ENCODE assay signal across 10 mouse cellular contexts in genomic region chr11:96311097-96311496, GRCm38 (mm10). TPM values are rescaled to one million over a fixed set of nuclear protein-coding genes. Genes with fewer than 3 reads are reported as not detected.
DNase-seq lines count a peak whose midpoint lies in the region; ATAC-seq and TF ChIP-seq lines count a peak whose summit lies in the region.
"Had no signal": no experiment of that assay in that cellular context is flagged by ENCODE, and none has a peak within 500 bp of the region (broad histone marks: within the 10 kb centered on the region; RNA-seq: fewer than 3 reads in every experiment).

No protein-coding gene starts in this region.

- peaks cover 100% of the 10 kb centered on the region for H3K27me3 ChIP-seq in heart, embryonic 13.5 days (replicated peaks)
- no peaks in the 10 kb centered on the region for H3K27me3 ChIP-seq in intestine, embryonic 14.5 days (replicated peaks; ENCODE audit: control insufficient read depth, insufficient read depth, low read length)

- H3K9ac ChIP-seq in heart, embryonic 13.5 days, result 0 out of 2 replicates have a peak overlapping the region, but pooled peaks have one; percentile 28
- H3K9ac ChIP-seq in intestine, embryonic 14.5 days (ENCODE audit: low read length), result peak overlapping the region; percentile 96
- H3K9ac ChIP-seq: embryonic facial prominence, embryonic 12.5 days had no signal

- H3K27ac ChIP-seq in heart, embryonic 13.5 days (replicated peaks), result no peak overlapping the region
- no peak overlapping the region for H3K27ac ChIP-seq in bone marrow macrophage, adult 2 months (ENCODE audit: insufficient read depth, low read depth, low read length)
- peak overlapping the region; percentile 99 for H3K27ac ChIP-seq in intestine, embryonic 14.5 days (ENCODE audit: low read depth)
- H3K27ac ChIP-seq: embryonic facial prominence, embryonic 12.5 days; left cerebral cortex, adult 2 months had no signal

- peaks cover 11% of the 10 kb centered on the region; the same call in 1 of the 2 replicates for H3K4me1 ChIP-seq in heart, embryonic 13.5 days
- H3K4me1 ChIP-seq in bone marrow macrophage, adult 2 months (ENCODE audit: control insufficient read depth, insufficient read depth, low read length), result peaks cover 8% of the 10 kb centered on the region
- peaks cover 68% of the 10 kb centered on the region for H3K4me1 ChIP-seq in intestine, embryonic 14.5 days (replicated peaks; ENCODE audit: control insufficient read depth, insufficient read depth, low read length)
- H3K4me1 ChIP-seq: embryonic facial prominence, embryonic 12.5 days had no signal

- peak overlapping the region; percentile 47 for H3K4me3 ChIP-seq in heart, embryonic 13.5 days
- H3K4me3 ChIP-seq in bone marrow macrophage, adult 2 months (ENCODE audit: insufficient read depth, low read length), result peak overlapping the region; percentile 42
- peak overlapping the region; percentile 55 for H3K4me3 ChIP-seq in intestine, embryonic 14.5 days (ENCODE audit: low read depth, low read length)
- H3K4me3 ChIP-seq: left cerebral cortex, adult 2 months had no signal

- no peak for ATAC-seq in heart, embryonic 13.5 days (ENCODE audit: extremely low read depth, insufficient number of reproducible peaks, low FRiP score, low TSS enrichment)
- ATAC-seq in intestine, embryonic 14.5 days (replicated peaks; ENCODE audit: low FRiP score, low TSS enrichment, low read depth), result no peak
- peak; percentile 23 for ATAC-seq in megakaryocyte, adult 5-6 weeks (ENCODE audit: poor library complexity, severe bottlenecking)

- no peak for TF ChIP-seq POLR2A in bone marrow macrophage, adult 2 months (IDR thresholded peaks at IDR 0.05; ENCODE audit: borderline replicate concordance, low read depth, low read length)

- intact Hi-C loops in left cerebral cortex, postnatal 25 days (cut with DNase I), result loop anchor here (5.0 kb wide), 2 partner anchors 226 to 241 kb away; no protein-coding TSS in a partner anchor

- no peak for DNase-seq in heart, adult 9 months (ENCODE audit: low spot score in 2 of 2)
- DNase-seq in intestine, embryonic 14.5 days (ENCODE audit: low spot score), result no peak
- no peak for DNase-seq in testis, postnatal 14 days (ENCODE audit: low spot score)
- DNase-seq in left cerebral cortex, adult 18-20 months (ENCODE audit: low spot score in 2 of 2), result no peak
- DNase-seq in left cerebral cortex, postnatal 25 days (ENCODE audit: low spot score in 2 of 2), result no peak

- TF ChIP-seq CTCF in bone marrow macrophage, adult 2 months (IDR thresholded peaks at IDR 0.05; ENCODE audit: low read depth, low read length), result no peak

- no peaks in the 10 kb centered on the region for H3K36me3 ChIP-seq in heart, embryonic 13.5 days
- no peaks in the 10 kb centered on the region for H3K36me3 ChIP-seq in intestine, embryonic 14.5 days (ENCODE audit: control insufficient read depth, insufficient read depth, low read length)
- H3K36me3 ChIP-seq: embryonic facial prominence, embryonic 12.5 days had no signal

- H3K4me2 ChIP-seq in heart, embryonic 13.5 days, result peak overlapping the region; percentile 64
- peak overlapping the region; percentile 89 for H3K4me2 ChIP-seq in intestine, embryonic 14.5 days (ENCODE audit: low read length)
- H3K4me2 ChIP-seq: embryonic facial prominence, embryonic 12.5 days had no signal

- no peaks in the 10 kb centered on the region for H3K9me3 ChIP-seq in heart, embryonic 13.5 days
- H3K9me3 ChIP-seq in intestine, embryonic 14.5 days (ENCODE audit: control insufficient read depth, low read length), result no peaks in the 10 kb centered on the region
- H3K9me3 ChIP-seq: embryonic facial prominence, embryonic 12.5 days had no signal

- WGBS in heart, embryonic 13.5 days, result 15% methylated on average over 6 of the region's 6 CpGs
- 17% methylated on average over 6 of the region's 6 CpGs for WGBS in intestine, embryonic 14.5 days

RNA-seq across cellular contexts. Expression of gene Hoxb4, which starts 7.0 kb away (rescaled TPM):
- polyA plus RNA-seq in heart, embryonic 13.5 days (2015; fragmentation: Nextera tagmentation; extraction: Ambion mirVana), result 0.43 and 0.59 TPM in 2 replicates
- polyA plus RNA-seq in bone marrow macrophage, adult 2 months (2012; ENCODE audit: insufficient read depth, insufficient read length, missing spikeins), result 7.9 and 10.2 TPM in 2 replicates
- polyA plus RNA-seq in intestine, embryonic 14.5 days (2014; fragmentation: Nextera tagmentation; extraction: Ambion mirVana), result 3.5 and 3.8 TPM in 2 replicates
- total RNA-seq in megakaryocyte, adult 5-6 weeks (2015), result 2.9 and 3.4 TPM in 2 replicates
- total RNA-seq in megakaryocyte, adult 5-6 weeks (2017), result 3.7 and 4.0 TPM in 2 replicates
- total RNA-seq in left cerebral cortex, adult 18-20 months (2021), result not detected
- not detected for total RNA-seq in left cerebral cortex, postnatal 25 days (2021)
- total RNA-seq: left cerebral cortex, adult 2 months had no signal

RNA-seq across cellular contexts. Expression of gene Hoxb5, which starts 8.0 kb away (rescaled TPM):
- 3.8 and 5.5 TPM in 2 replicates for polyA plus RNA-seq in heart, embryonic 13.5 days (2015; fragmentation: Nextera tagmentation; extraction: Ambion mirVana)
- polyA plus RNA-seq in bone marrow macrophage, adult 2 months (2012; ENCODE audit: insufficient read depth, insufficient read length, missing spikeins), result not detected in 2 replicates
- polyA plus RNA-seq in intestine, embryonic 14.5 days (2014; fragmentation: Nextera tagmentation; extraction: Ambion mirVana), result 49.6 and 51.6 TPM in 2 replicates
- not detected in 2 replicates for total RNA-seq in megakaryocyte, adult 5-6 weeks (2015)
- not detected in 2 replicates for total RNA-seq in megakaryocyte, adult 5-6 weeks (2017)
- total RNA-seq in left cerebral cortex, adult 18-20 months (2021), result not detected
- total RNA-seq in left cerebral cortex, postnatal 25 days (2021), result not detected
- total RNA-seq: left cerebral cortex, adult 2 months had no signal

RNA-seq across cellular contexts. Expression of gene Hoxb3, which starts 12.0 kb away (rescaled TPM):
- polyA plus RNA-seq in heart, embryonic 13.5 days (2015; fragmentation: Nextera tagmentation; extraction: Ambion mirVana), result 0.31 and 1.1 TPM in 2 replicates
- polyA plus RNA-seq in bone marrow macrophage, adult 2 months (2012; ENCODE audit: insufficient read depth, insufficient read length, missing spikeins), result 1.0 and 1.6 TPM in 2 replicates
- 3.7 and 4.9 TPM in 2 replicates for polyA plus RNA-seq in intestine, embryonic 14.5 days (2014; fragmentation: Nextera tagmentation; extraction: Ambion mirVana)
- 0.75 and 1.4 TPM in 2 replicates for total RNA-seq in megakaryocyte, adult 5-6 weeks (2015)
- total RNA-seq in megakaryocyte, adult 5-6 weeks (2017), result 0.12 and 0.44 TPM in 2 replicates
- not detected for total RNA-seq in left cerebral cortex, adult 18-20 months (2021)
- total RNA-seq in left cerebral cortex, postnatal 25 days (2021), result not detected
- total RNA-seq: left cerebral cortex, adult 2 months had no signal

RNA-seq across cellular contexts. Expression of gene Hoxb6, which starts 18.8 kb away (rescaled TPM):
- 1.4 and 2.0 TPM in 2 replicates for polyA plus RNA-seq in heart, embryonic 13.5 days (2015; fragmentation: Nextera tagmentation; extraction: Ambion mirVana)
- polyA plus RNA-seq in bone marrow macrophage, adult 2 months (2012; ENCODE audit: insufficient read depth, insufficient read length, missing spikeins), result not detected in 2 replicates
- 18.1 and 24.1 TPM in 2 replicates for polyA plus RNA-seq in intestine, embryonic 14.5 days (2014; fragmentation: Nextera tagmentation; extraction: Ambion mirVana)
- total RNA-seq in megakaryocyte, adult 5-6 weeks (2015), result not detected in 2 replicates
- not detected in 2 replicates for total RNA-seq in megakaryocyte, adult 5-6 weeks (2017)
- total RNA-seq in left cerebral cortex, adult 18-20 months (2021), result not detected
- not detected for total RNA-seq in left cerebral cortex, postnatal 25 days (2021)
- total RNA-seq: left cerebral cortex, adult 2 months had no signal
- polyA plus RNA-seq: embryonic facial prominence, embryonic 12.5 days had no signal

RNA-seq across cellular contexts. Expression of gene Hoxb7, which starts 24.7 kb away (rescaled TPM):
- polyA plus RNA-seq in heart, embryonic 13.5 days (2015; fragmentation: Nextera tagmentation; extraction: Ambion mirVana), result 0.11 and 0.25 TPM in 2 replicates
- not detected in 2 replicates for polyA plus RNA-seq in bone marrow macrophage, adult 2 months (2012; ENCODE audit: insufficient read depth, insufficient read length, missing spikeins)
- 11.7 and 13.2 TPM in 2 replicates for polyA plus RNA-seq in intestine, embryonic 14.5 days (2014; fragmentation: Nextera tagmentation; extraction: Ambion mirVana)
- 0.11 TPM in 1 of 2 replicates, not detected in the other for total RNA-seq in megakaryocyte, adult 5-6 weeks (2015)
- total RNA-seq in megakaryocyte, adult 5-6 weeks (2017), result not detected in 2 replicates
- total RNA-seq in left cerebral cortex, adult 18-20 months (2021), result not detected
- total RNA-seq in left cerebral cortex, postnatal 25 days (2021), result not detected
- total RNA-seq: left cerebral cortex, adult 2 months had no signal
- polyA plus RNA-seq: embryonic facial prominence, embryonic 12.5 days had no signal
